Mouse (Mus musculus): Measurements from ENCODE around the gene Slc9b1.

- no peak for TF ChIP-seq POLR2A (IDR thresholded peaks at IDR 0.05; ENCODE audit: insufficient read depth, low read depth, low read length)
- no peak for TF ChIP-seq CTCF (IDR thresholded peaks at IDR 0.05; ENCODE audit: insufficient read depth, low read depth, low read length)
These were observed 32.0 kb upstream of the Slc9b1 start for GRCm38 (mm10) chr3:135315720-135316425.

Data from olfactory bulb, adult 2 months (tissue).